Mouse (Mus musculus) erythroblast, adult 5-6 weeks (primary cell): ENCODE measurements around the gene Tmem248. TPM values are rescaled to one million over a fixed set of nuclear protein-coding genes. Genes with fewer than 3 reads are reported as not detected.

Experiments used
- ATAC-seq: replicated peaks from 2 replicates; pipeline ENCODE4 v1.8.0; 2016; ENCODE audit warnings: moderate number of reproducible peaks, mild to moderate bottlenecking, moderate TSS enrichment, inconsistent platforms; ENCODE audit not compliant: poor library complexity, low FRiP score, severe bottlenecking
- total RNA-seq, 2 experiments: library from RNA; stranded (forward) in 1 of 2; stranded (reverse) in 1 of 2; fragments of 150-400 nt in 1 of 2; fragments of 200-764, 138-1000 nt in 1 of 2; gene quantifications; 2 replicates each; pipeline versions ENCODE4 v1.2.3 to v1.2.4; 2015 to 2017; ENCODE audit warnings: low replicate concordance in 2 of 2

Gene Tmem248
- total RNA-seq, 2 experiments from 2014 or later, result 11.1 to 24.9 TPM

- ATAC-seq, result no peak
These were observed 18.9 kb upstream of the Tmem248 start for GRCm38 (mm10) chr5:130197981-130198380.

GRCm38 (mm10) chr5:130200233-130201029 is 16.4 kb upstream of the Tmem248 start:
- no peak for ATAC-seq

- ATAC-seq, result 0 out of 2 replicates have a peak, but pooled peaks have one; percentile 33
These were observed 12.9 kb upstream of the Tmem248 start for GRCm38 (mm10) chr5:130203948-130204347.

GRCm38 (mm10) chr5:130204560-130204959 is 12.3 kb upstream of the Tmem248 start:
- ATAC-seq, result no peak

GRCm38 (mm10) chr5:130205441-130206023 is 11.3 kb upstream of the Tmem248 start:
- ATAC-seq, result no peak

- ATAC-seq, result no peak
These were observed 9.6 kb upstream of the Tmem248 start for GRCm38 (mm10) chr5:130207299-130207698.

GRCm38 (mm10) chr5:130212956-130213355 is 3.9 kb upstream of the Tmem248 start:
- no peak for ATAC-seq

- no peak for ATAC-seq
These were observed 525 bp downstream of the Tmem248 start for GRCm38 (mm10) chr5:130217406-130217805.

- no peak for ATAC-seq
These were observed 1.5 kb downstream of the Tmem248 start for GRCm38 (mm10) chr5:130218336-130218735.

- no peak for ATAC-seq
These were observed 4.4 kb downstream of the Tmem248 start for GRCm38 (mm10) chr5:130221316-130221715.

- peak; percentile 54 for ATAC-seq
These were observed 4.9 kb downstream of the Tmem248 start for GRCm38 (mm10) chr5:130221760-130222145.

GRCm38 (mm10) chr5:130222146-130223004 is 5.5 kb downstream of the Tmem248 start:
- peak; percentile 89 for ATAC-seq

- ATAC-seq, result no peak
These were observed 9.9 kb downstream of the Tmem248 start for GRCm38 (mm10) chr5:130226790-130227189.

- no peak for ATAC-seq
These were observed 11.2 kb downstream of the Tmem248 start for GRCm38 (mm10) chr5:130228120-130228519.

- ATAC-seq, result no peak
These were observed 19.4 kb downstream of the Tmem248 start for GRCm38 (mm10) chr5:130236302-130236701.

- no peak for ATAC-seq
These were observed 22.4 kb downstream of the Tmem248 start for GRCm38 (mm10) chr5:130239236-130239635.

GRCm38 (mm10) chr5:130239856-130240255 is 23.0 kb downstream of the Tmem248 start:
- no peak for ATAC-seq

- no peak for ATAC-seq
These were observed 24.5 kb downstream of the Tmem248 start for GRCm38 (mm10) chr5:130241426-130241825.

GRCm38 (mm10) chr5:130247823-130248222 is 30.9 kb downstream of the Tmem248 start:
- no peak for ATAC-seq
